Mouse (Mus musculus) bone marrow macrophage, adult 2 months (primary cell): ENCODE measurements around the gene Spata32.

Experiments
- CTCF ChIP-seq: IDR thresholded peaks from 2 replicates; pipeline ENCODE4 v1.5.1; 2012; ENCODE audit warnings: low read depth, mild to moderate bottlenecking, low read length, moderate library complexity
- POLR2A ChIP-seq: IDR thresholded peaks from 2 replicates; pipeline ENCODE4 v1.6.1; 2012; ENCODE audit warnings: mild to moderate bottlenecking, low read depth, low read length, borderline replicate concordance

GRCm38 (mm10) chr11:103244856-103245255, 26.6 kb upstream of the Spata32 start:
- no peak for TF ChIP-seq CTCF
- no peak for TF ChIP-seq POLR2A
